Mouse (Mus musculus): ENCODE measurements around the gene Dnaaf2. TPM values are rescaled to one million over a fixed set of nuclear protein-coding genes. Genes with fewer than 3 reads are reported as not detected.

The Dnaaf2 gene
- polyA plus RNA-seq, 1 experiment from 2014 or later: 17.4 TPM

GRCm38 (mm10) chr12:69156436-69156835, 41.8 kb downstream of the Dnaaf2 start:
- Histone ChIP-seq H3K4me1 (peaks cover 9% of the 10 kb centered on the region), H3K36me3 (replicated peaks) (peaks cover 23% of the 10 kb centered on the region), H3K4me2 (no peak overlapping the region), H3K9me3 (no peaks in the 10 kb centered on the region), H3K27ac (no peak overlapping the region), H3K9ac (no peak overlapping the region), H3K27me3 (no peaks in the 10 kb centered on the region), H3K4me3 (replicated peaks) (no peak overlapping the region)
- WGBS: 92% methylated on average over 4 of the region's 4 CpGs
- no peak for ATAC-seq (ENCODE audit: low FRiP score)

- H3K4me2 ChIP-seq: no peak overlapping the region
- WGBS: 81% methylated on average over 2 of the region's 2 CpGs
- H3K4me1 ChIP-seq: peaks cover 9% of the 10 kb centered on the region
- no peaks in the 10 kb centered on the region for H3K27me3 ChIP-seq
- H3K9ac ChIP-seq: no peak overlapping the region
- H3K27ac ChIP-seq: no peak overlapping the region
- no peak overlapping the region for H3K4me3 ChIP-seq (replicated peaks)
- peaks cover 23% of the 10 kb centered on the region for H3K36me3 ChIP-seq (replicated peaks)
- ATAC-seq (ENCODE audit: low FRiP score): no peak
- no peaks in the 10 kb centered on the region for H3K9me3 ChIP-seq
Measured at GRCm38 (mm10) chr12:69155923-69156322, 42.3 kb downstream of the Dnaaf2 start.

GRCm38 (mm10) chr12:69150049-69150448, 48.2 kb downstream of the Dnaaf2 start:
- Histone ChIP-seq H3K4me2 (no peak overlapping the region), H3K9ac (no peak overlapping the region), H3K4me3 (replicated peaks) (no peak overlapping the region), H3K4me1 (no peaks in the 10 kb centered on the region), H3K9me3 (no peaks in the 10 kb centered on the region), H3K36me3 (replicated peaks) (0 out of 2 replicates have a peak, but pooled peaks cover under 1% of the 10 kb centered on the region), H3K27me3 (no peaks in the 10 kb centered on the region), H3K27ac (no peak overlapping the region)
- no peak for ATAC-seq (ENCODE audit: low FRiP score)
- WGBS: 88% methylated on average over 13 of the region's 13 CpGs

- no peaks in the 10 kb centered on the region for H3K36me3 ChIP-seq (replicated peaks)
- H3K4me1 ChIP-seq: no peaks in the 10 kb centered on the region
- no peak overlapping the region for H3K4me3 ChIP-seq (replicated peaks)
- H3K4me2 ChIP-seq: no peak overlapping the region
- H3K9ac ChIP-seq: no peak overlapping the region
- H3K27me3 ChIP-seq: no peaks in the 10 kb centered on the region
- no peak overlapping the region for H3K27ac ChIP-seq
- ATAC-seq (ENCODE audit: low FRiP score): no peak
- no peaks in the 10 kb centered on the region for H3K9me3 ChIP-seq
- WGBS: 94% methylated on average over 5 of the region's 5 CpGs
Measured at GRCm38 (mm10) chr12:69147166-69147735, 51.0 kb downstream of the Dnaaf2 start.

GRCm38 (mm10) chr12:69143460-69143859, 54.8 kb downstream of the Dnaaf2 start:
- 69% methylated on average over 6 of the region's 6 CpGs for WGBS
- Histone ChIP-seq H3K4me1 (no peaks in the 10 kb centered on the region), H3K9ac (no peak overlapping the region), H3K27ac (no peak overlapping the region), H3K4me2 (no peak overlapping the region), H3K27me3 (no peaks in the 10 kb centered on the region), H3K9me3 (no peaks in the 10 kb centered on the region), H3K4me3 (replicated peaks) (no peak overlapping the region), H3K36me3 (replicated peaks) (no peaks in the 10 kb centered on the region)
- no peak for ATAC-seq (ENCODE audit: low FRiP score)

- Histone ChIP-seq H3K9ac (no peak overlapping the region), H3K4me2 (no peak overlapping the region), H3K9me3 (no peaks in the 10 kb centered on the region), H3K4me3 (replicated peaks) (no peak overlapping the region), H3K27ac (no peak overlapping the region), H3K36me3 (replicated peaks) (no peaks in the 10 kb centered on the region), H3K4me1 (no peaks in the 10 kb centered on the region), H3K27me3 (no peaks in the 10 kb centered on the region)
- WGBS: 90% methylated on average over 7 of the region's 7 CpGs
- no peak for ATAC-seq (ENCODE audit: low FRiP score)
Measured at GRCm38 (mm10) chr12:69139841-69140240, 58.4 kb downstream of the Dnaaf2 start.

- WGBS: 89% methylated on average over 3 of the region's 3 CpGs
- no peak overlapping the region for H3K9ac ChIP-seq
- no peaks in the 10 kb centered on the region for H3K36me3 ChIP-seq (replicated peaks)
- no peak overlapping the region for H3K4me3 ChIP-seq (replicated peaks)
- no peaks in the 10 kb centered on the region for H3K27me3 ChIP-seq
- no peak overlapping the region for H3K4me2 ChIP-seq
- H3K4me1 ChIP-seq: no peaks in the 10 kb centered on the region
- ATAC-seq (ENCODE audit: low FRiP score): no peak
- H3K9me3 ChIP-seq: no peaks in the 10 kb centered on the region
- no peak overlapping the region for H3K27ac ChIP-seq
Measured at GRCm38 (mm10) chr12:69139201-69139600, 59.0 kb downstream of the Dnaaf2 start.

Small RNA genes lying within 50 kb of the gene (microRNA-seq; reads per million reads assigned to microRNA genes)
- not detected for gene Gm47287
- gene Gm47295: 1.7 reads per million

Other genes starting within 250 kb of the Dnaaf2 start
- gene Rps29, start 39.2 kb downstream of the Dnaaf2 start, polyA plus RNA-seq (2016; fragmentation: Nextera tagmentation; extraction: Ambion mirVana): 1,451 and 1,514 TPM in 2 replicates
- 29.7 and 32.0 TPM in 2 replicates for gene Lrr1, start 29.6 kb downstream of the Dnaaf2 start, polyA plus RNA-seq (2016; fragmentation: Nextera tagmentation; extraction: Ambion mirVana)
- 480 and 487 TPM in 2 replicates for gene Rpl36al, start 14.3 kb downstream of the Dnaaf2 start, polyA plus RNA-seq (2016; fragmentation: Nextera tagmentation; extraction: Ambion mirVana)
- 45.6 and 46.6 TPM in 2 replicates for gene Mgat2, start 14.3 kb downstream of the Dnaaf2 start, polyA plus RNA-seq (2016; fragmentation: Nextera tagmentation; extraction: Ambion mirVana)
- gene Gm49383, start 1.3 kb downstream of the Dnaaf2 start, polyA plus RNA-seq (2016; fragmentation: Nextera tagmentation; extraction: Ambion mirVana): 38.6 and 41.0 TPM in 2 replicates
- 31.2 and 37.9 TPM in 2 replicates for gene Gm49384, start 5.8 kb upstream of the Dnaaf2 start, polyA plus RNA-seq (2016; fragmentation: Nextera tagmentation; extraction: Ambion mirVana)
- 26.3 and 27.1 TPM in 2 replicates for gene Pole2, start 29.8 kb upstream of the Dnaaf2 start, polyA plus RNA-seq (2016; fragmentation: Nextera tagmentation; extraction: Ambion mirVana)
- 3.5 and 5.5 TPM in 2 replicates for gene Klhdc1, start 42.7 kb upstream of the Dnaaf2 start, polyA plus RNA-seq (2016; fragmentation: Nextera tagmentation; extraction: Ambion mirVana)
- 243 and 245 TPM in 2 replicates for gene Klhdc2, start 98.3 kb upstream of the Dnaaf2 start, polyA plus RNA-seq (2016; fragmentation: Nextera tagmentation; extraction: Ambion mirVana)
- gene Nemf, start 158.7 kb upstream of the Dnaaf2 start, polyA plus RNA-seq (2016; fragmentation: Nextera tagmentation; extraction: Ambion mirVana): 93.3 and 98.4 TPM in 2 replicates
- gene Arf6, start 173.7 kb upstream of the Dnaaf2 start, polyA plus RNA-seq (2016; fragmentation: Nextera tagmentation; extraction: Ambion mirVana): 46.8 and 54.6 TPM in 2 replicates
- 2.1 and 2.3 TPM in 2 replicates for gene Gm9887, start 174.0 kb upstream of the Dnaaf2 start, polyA plus RNA-seq (2016; fragmentation: Nextera tagmentation; extraction: Ambion mirVana)